Mouse (Mus musculus): ENCODE measurements around the gene Runx2.

Gene Runx2

DNA sequence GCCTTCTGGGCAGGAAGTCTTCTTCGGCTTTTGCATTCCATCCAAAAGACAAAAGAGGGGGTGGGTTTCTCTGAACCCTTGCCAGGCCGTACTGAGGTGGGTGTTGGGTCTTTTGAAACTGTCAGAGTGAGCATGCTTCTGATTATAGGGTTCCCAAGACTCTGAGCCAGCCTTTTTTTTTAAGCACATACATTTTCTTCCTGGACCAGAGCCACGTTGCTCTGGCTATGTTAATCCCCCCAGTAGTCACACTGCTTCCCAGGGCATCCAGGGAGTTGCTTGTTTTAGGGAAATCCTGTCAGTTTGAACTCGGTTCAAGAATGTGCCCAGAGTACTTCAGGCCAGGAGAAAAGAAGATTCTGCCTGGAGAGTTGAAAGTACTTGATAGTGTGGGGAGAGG lies 286.0 kb downstream of the Runx2 start:
- no peak for DNase-seq (ENCODE audit: low spot score)

GRCm38 (mm10) chr17:44524146-44524545 lies 290.5 kb downstream of the Runx2 start:
- no peak for DNase-seq (ENCODE audit: low spot score)

DNA sequence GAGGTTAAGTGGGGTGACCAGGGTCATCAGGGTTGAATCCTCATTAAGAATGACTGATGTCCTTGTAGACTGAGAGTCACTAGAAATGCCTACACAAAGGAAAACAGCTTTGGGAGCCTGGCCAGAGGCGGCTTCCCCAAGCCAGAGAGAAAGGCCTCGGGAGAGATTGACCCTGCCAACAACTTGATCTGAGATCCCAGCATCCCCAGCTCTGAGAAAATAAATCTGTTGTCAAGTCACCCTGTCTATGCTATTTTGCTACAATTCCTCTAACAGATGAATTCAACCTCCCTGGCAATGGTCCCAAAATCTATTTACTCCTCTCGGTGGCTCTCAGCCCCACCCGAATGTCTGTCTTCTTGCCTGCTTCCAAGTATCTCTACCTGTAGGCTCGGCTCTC lies 291.7 kb downstream of the Runx2 start:
- no peak for DNase-seq (ENCODE audit: low spot score)

DNA sequence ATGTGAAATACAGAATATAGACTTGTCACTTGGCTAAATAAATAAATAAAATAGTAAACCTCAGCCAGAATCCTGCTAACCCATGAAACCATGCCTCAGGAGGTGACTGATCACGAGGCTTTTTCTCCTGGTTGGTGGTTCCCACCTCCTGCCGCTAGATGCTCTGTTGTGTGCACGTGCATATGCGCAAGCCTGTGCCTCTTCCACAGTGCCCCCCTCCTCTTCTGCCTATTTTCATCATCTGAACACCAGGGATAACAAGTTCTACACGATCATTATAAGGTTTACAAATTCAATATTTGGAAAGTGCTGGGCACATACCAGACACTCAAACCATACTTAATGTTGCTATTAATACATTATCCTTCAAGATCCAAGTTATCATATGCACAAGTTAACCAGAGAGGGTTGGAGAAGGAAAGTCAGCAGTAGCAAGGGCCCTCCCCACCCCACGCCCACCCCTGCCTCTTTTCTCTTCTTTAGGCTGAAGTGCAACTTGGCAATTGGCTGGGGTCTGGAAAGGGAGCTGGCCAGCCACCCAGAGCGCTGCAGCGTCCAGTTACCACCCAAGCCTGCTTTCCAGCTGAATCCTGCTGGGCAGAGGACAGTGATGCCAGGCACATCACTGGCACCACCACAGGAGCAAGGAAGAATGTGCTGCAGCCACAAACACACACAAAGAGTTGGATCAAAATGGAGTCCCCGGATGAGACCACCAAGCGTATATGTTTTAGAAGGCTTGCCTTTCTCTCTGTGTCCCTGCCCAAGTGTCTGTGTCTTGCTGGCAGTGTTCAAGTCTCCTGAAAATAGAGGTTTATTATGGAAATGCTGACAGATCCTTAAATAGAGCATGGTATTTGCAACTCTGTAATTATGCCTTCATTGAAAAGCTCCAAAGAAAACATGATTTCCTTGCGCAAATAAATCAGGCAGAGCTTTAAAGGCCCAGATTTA lies 294.2 kb downstream of the Runx2 start:
- no peak for DNase-seq (ENCODE audit: low spot score)

GRCm38 (mm10) chr17:44519356-44519755 lies 295.2 kb downstream of the Runx2 start:
- no peak for DNase-seq (ENCODE audit: low spot score)

DNA sequence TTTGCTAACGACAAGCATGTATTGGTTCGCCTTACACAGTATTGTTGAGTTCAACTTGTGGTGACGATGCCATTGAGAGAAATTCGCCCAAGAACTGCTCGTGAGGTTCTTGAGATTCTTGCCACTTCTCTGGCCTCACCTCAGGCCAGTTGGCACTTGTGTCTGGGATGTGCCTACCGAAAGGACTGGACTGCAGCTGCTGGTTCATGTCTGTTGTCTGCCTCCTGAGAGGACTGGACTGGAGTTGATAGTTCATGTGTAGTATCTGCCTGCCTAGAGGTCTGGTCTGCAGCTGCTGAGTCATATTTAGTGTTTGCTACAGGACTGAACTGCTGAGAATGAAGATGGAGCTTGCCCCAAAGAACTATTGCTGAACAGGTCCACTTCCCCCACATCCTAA lies 296.4 kb downstream of the Runx2 start:
- DNase-seq (ENCODE audit: low spot score), result no peak

DNA sequence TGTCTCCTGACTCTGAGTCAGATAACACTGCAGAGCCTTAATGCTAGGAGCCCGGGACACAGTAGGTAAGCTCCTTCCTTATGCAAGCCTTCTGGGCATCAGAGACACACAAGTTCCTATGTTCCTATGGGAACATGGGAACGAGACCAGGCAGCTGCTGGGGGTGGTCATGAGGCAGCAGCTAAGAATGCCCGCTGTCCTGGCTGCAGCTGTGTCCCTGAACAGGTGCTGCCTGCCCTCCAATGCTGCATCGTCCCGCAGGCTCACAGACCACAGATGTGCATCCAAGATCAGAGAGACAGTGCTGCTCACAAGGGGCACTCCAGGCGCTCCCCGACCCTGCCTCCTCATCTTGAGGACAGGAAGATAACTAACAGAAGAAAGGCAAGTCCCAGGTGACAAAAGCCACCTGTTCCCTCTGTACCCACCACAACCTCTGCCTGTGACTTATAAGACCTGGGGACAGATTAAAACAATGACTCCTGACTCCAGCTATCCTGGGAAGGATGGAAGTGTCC lies 306.3 kb downstream of the Runx2 start:
- no peak for DNase-seq (ENCODE audit: low spot score)

DNA sequence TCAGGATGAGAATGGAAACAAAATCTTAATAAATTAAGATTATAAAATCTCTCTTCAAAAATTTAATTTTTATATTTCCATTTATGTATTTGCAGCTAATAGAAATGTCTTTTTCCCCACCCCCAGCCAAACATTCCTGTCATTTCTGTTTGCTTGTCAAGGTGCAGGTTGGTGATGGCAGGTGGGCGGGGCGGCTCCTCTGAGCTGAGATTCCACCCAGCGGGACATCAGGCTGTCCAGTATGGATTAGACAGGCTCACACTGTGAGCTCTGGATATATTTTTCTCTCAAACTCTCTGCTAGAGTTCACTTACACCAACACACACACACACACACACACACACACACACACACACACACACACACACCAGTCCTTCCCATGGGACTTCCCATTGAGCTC lies 306.9 kb downstream of the Runx2 start:
- no peak for DNase-seq (ENCODE audit: low spot score)

DNA sequence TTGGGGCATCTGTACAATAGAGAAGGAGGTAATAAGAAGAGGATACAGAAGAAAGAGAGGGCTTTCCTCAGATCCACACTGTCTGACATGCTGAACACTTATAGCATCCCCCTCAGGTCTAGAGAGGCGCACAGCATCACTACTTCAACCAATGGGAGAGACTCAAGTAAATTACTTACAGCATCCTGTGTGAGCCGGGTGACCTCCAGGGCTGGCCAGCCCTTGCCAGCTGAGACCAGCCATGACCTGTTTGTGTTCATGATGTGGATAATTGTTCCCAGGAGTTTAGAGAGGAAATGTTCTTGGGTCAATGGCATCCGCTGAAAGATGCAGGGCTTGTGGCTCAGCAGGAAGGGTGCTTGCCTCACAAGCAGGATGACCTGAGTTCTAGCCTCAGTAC lies 308.1 kb downstream of the Runx2 start:
- no peak for DNase-seq (ENCODE audit: low spot score)

- no peak for DNase-seq (ENCODE audit: low spot score)
These were observed 309.7 kb downstream of the Runx2 start for GRCm38 (mm10) chr17:44504794-44505317.

- DNase-seq (ENCODE audit: low spot score), result no peak
These were observed 312.4 kb downstream of the Runx2 start for GRCm38 (mm10) chr17:44502176-44502575.

DNA sequence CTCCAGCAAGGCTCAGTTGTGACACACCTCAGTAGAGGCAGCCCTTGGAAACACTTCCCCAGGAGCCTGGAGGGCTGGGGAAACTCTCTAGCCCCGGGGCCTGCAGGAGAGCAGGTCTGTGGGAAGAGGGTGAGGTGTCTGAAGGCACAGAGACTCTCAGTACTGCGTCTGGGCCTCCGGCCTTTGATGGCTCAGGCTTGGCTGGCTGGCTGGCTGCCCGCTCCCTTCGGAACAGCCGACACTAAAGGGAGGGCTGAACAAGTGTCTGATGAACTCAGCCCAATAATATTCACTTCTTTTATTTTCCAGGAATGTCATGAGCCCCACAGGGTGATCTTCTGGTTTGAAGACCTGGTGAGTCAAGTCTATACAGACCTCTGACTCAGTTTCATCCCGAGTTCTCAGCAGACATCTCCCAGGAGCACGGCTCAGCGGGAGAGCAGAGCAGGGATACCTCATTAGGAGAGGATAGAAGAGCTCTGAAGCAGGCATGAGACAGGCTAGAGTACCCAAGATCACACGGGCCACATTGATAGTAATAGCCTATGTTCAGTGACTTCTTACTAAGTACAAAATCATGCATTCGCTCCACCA lies 314.2 kb downstream of the Runx2 start:
- no peak for DNase-seq (ENCODE audit: low spot score)

DNA sequence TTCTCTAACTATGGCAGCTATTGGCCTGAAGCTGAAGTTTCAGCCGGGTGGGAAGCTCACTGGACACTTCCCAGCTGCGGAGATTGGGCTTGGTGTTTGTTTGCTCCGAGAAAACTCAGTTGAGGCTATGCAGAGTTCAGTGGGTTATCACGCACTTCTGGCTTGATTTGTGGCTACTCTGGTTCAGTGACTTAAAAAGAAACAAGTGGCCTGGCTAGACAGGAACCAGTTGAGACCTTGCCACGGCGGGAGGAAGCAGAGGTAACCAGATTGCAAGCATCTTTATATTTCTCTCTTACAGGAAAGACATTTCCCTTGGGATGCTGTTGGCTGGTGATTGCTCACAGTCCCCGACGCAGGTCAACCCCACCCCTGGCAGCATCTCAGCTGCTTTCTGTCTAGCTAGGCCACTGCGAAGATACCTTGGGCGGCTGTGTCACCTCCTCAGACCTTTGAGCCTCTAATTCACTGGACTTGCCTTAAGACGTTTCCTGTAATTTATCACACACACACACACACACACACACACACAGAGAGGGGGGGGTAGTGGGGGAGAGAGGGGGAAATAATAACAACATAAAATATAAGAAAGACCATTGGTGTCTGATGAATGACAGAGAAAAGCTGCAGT lies 324.3 kb downstream of the Runx2 start:
- no peak for DNase-seq (ENCODE audit: low spot score)

GRCm38 (mm10) chr17:44489346-44489745 lies 325.3 kb downstream of the Runx2 start:
- no peak for DNase-seq (ENCODE audit: low spot score)

GRCm38 (mm10) chr17:44487514-44488244 lies 326.9 kb downstream of the Runx2 start:
- DNase-seq (ENCODE audit: low spot score), result no peak

DNA sequence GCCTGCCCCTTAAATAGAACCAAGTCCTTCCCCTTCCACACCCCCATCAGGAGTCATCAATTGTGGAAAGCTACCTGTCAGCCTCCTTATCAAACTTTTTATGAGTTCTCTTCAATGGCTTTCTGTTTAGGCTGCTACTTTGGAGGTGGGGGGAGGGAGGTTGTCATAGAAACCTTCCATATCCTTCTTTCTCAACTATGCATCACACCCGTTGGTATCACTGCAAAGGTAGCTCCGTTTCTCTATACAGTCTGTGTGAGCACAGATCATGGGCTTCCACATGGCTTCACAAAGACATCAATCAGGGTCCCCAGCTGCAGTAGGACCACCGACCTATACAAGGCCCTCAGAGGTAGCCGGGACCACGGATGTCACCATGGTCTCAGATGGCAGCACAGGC lies 329.3 kb downstream of the Runx2 start:
- no peak for DNase-seq (ENCODE audit: low spot score)

- DNase-seq (ENCODE audit: low spot score), result no peak
These were observed 334.7 kb downstream of the Runx2 start for GRCm38 (mm10) chr17:44479918-44480317.

GRCm38 (mm10) chr17:44479491-44479890 lies 335.1 kb downstream of the Runx2 start:
- DNase-seq (ENCODE audit: low spot score), result no peak

GRCm38 (mm10) chr17:44475910-44476309 lies 338.7 kb downstream of the Runx2 start:
- no peak for DNase-seq (ENCODE audit: low spot score)

DNA sequence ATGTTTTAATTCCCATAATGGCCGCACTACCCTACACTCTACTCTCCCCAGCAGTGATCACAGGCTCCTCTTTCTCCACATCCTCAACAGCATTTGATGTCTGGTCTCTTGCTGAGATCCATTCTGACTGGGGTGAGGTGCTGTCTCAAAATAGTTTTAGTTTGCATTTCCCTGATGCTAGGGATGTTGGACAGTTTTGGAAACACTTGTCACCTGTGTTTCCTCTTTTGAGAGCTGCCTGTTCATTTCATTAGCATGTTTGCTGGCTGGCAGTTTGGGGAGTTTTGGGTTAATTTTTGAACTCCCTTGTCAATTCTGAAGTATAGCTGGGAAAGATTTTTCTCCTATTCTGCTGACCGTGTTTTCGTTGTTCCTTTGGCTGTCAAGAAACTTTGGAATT lies 340.3 kb downstream of the Runx2 start:
- no peak for DNase-seq (ENCODE audit: low spot score)

DNA sequence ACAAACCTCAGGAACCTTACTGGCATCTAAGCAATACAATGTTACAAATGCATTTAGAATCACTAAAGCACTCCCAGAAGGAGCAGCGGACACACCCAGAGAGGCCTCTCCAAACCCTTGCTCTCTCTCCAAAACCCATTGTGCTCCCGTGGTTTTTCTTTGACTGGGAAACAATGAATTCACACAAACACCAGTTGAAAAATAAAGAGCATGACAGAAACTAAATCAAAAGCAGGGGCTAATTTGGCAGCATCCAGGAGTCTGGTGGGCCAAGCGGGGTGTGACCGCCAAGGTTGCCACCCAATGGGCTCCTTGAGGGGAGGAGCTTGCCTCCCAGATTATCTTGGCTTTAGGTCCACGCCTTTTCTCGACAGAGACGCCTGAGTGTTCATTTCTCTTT lies 341.9 kb downstream of the Runx2 start:
- DNase-seq (ENCODE audit: low spot score), result no peak

DNA sequence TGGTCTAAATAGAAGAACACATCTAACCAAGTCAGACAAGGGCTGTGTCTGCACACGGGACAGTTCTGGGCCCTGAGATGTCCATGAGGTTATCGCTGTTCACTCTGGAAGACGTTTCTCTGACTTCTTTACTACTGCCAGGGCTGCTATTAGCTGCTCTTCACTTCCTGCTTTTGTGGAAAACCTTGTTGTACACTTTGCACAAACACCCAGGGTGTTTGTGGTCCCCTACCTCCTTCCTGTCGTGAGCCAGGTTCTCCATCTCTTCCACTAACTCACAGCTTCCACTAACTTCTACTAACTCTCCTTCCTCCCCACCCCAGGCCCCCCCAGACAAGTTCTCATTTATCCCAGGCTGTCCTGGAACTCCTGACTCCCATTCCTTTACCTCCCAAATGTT lies 350.9 kb downstream of the Runx2 start:
- DNase-seq (ENCODE audit: low spot score), result no peak

Data from layer of hippocampus, adult 11-12 months (tissue).